Mouse (Mus musculus) MN1 (cell line): ENCODE data around the gene Aspscr1.
A peak's percentile ranks its signal among the peaks of the same experiment; 100 is the strongest.

Source experiments
- DNase-seq: peaks from one replicate; pipeline ENCODE4 v3.0.0-alpha.2; 2016; ENCODE audit warnings: low spot score

Aspscr1 gene

GRCm38 (mm10) chr11:120683536-120683935 is 10.8 kb downstream of the Aspscr1 start:
- no peak for DNase-seq

DNA sequence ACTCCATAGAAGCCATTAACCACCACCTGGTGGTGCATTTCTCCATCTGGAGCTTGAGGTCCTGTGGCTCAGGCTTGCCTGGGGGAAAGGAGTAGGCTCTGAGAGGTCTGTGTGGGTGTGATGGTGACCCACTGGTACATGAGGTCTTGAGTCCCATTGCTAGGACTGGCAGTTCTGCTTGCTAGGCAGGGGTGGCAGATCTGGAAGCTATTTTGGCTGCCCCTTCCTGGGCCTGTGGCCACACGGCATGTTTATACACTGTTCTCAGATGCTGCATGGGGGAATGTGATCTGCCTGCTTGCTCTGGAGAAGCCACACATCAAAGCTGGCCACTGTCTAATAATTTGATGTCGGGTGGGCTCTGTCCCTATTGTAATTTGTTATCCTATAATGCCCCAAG is 11.3 kb downstream of the Aspscr1 start:
- DNase-seq = no peak

DNA sequence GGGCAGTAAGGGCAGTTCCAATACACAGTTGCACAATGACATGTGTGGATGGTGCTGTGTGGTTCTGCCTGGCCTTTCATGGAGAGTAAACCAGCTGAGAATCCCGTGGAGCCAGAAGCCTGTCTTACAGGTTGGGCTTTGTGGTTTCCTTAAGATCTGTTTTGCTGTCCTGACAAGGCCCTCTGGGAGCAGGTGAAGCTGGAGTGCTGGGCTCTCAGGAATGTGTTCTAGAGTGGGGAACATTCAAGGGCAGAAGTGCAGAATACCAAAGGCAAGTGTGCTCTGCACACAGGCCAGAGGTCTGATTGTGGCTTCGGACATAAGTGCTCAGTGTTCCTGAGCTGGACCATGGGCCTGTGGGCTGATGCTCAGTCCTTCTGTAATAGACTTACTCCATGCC is 11.9 kb downstream of the Aspscr1 start:
- DNase-seq = no peak

DNA sequence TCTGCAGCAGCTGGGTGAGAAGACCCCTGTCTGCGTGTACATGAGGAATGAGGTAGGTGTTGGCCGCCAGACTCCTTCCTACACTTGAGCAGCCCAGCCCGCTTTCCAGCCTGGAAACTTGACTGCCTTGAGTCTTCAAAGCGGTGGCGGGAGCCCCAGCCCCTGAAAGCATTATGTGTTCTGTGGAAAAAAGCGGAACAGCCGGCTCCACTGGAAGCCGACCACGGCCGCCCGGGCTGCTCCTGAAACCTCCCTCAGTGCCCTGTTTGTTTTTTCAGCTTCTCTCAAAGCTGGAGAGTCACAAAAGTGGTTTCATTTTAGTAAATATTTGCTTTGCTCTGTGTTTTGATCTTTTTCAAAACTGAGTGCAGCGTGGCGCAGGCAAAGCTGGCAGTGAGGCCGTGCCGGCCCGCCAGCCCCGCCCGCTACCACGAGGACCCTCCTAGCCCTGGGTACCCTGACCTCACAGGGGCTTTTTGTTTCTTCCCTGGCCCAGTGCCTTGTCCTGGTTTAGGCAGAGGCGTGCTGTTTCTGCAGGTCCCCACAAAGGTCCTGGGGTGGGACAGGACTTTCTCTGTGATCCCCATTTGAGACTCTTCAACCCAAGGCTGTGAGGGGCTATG is 14.0 kb downstream of the Aspscr1 start:
- no peak for DNase-seq

GRCm38 (mm10) chr11:120689365-120689764 is 16.6 kb downstream of the Aspscr1 start:
- no peak for DNase-seq

DNA sequence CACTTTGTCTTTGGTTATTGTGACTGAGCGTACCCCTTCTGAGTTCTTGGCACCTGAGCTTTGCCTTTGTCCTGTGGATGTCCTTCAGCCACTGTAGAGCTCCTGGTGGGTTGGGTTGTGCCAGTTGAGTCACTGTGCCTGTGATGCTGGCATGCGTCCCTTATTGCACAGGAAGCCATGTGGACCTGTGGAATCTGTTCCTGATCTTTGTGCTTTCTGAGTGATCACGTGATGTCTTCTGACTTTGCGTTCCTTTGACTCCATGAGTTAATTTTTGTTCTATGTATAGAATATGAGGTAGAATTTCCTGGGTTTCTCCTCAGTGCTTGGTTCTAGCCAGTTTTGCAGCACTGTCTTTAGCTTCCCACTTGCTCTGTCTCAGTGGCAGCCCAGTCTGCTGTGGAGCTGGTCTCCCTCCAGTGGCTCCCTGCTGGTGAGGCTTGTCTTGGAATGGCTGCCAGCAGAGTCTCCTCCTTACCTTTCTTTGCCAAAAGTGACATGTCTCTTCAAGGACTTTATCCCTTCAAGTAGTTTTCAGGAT is 19.8 kb downstream of the Aspscr1 start:
- DNase-seq = no peak

GRCm38 (mm10) chr11:120693461-120693860 is 20.7 kb downstream of the Aspscr1 start:
- no peak for DNase-seq

DNA sequence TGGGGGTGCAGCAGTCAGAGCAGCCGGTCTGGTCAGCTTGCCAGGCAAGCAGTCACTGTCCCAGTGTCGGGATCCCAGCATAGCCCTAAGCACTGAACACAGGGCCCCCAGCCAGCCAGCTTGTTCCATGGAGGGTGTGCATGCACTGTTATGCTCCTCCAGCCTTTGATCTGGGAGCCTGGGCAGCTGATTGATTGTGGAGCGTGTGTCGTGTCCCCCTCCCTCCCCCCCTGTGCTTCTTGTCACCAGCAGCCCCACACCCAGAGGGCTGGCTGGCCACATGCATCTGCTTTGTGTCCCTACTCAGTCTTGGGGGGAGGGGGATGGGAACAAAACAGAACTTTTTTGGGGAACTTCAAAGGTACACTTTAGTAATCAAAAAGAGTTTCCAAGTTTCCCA is 22.4 kb downstream of the Aspscr1 start:
- no peak for DNase-seq

DNA sequence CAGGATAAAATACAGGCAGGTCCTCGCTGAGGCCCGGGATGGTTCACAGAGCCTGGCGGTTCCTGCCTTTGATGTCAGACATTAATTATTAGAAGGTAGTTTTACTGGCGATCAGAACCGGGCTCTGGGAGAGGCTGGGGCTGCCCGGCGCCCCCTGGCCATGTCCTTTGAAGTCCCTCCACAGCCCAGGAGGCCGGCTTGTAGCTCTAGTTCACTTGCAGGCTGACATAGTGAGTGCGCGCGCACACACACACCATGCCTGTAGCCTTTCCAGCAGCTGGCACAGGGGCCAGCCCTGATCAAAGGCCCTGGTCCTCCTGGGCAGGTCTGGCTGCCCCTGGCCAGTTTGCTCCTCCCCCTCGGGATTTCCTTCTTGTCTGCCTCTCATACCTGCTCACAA is 22.9 kb downstream of the Aspscr1 start:
- DNase-seq = no peak

DNA sequence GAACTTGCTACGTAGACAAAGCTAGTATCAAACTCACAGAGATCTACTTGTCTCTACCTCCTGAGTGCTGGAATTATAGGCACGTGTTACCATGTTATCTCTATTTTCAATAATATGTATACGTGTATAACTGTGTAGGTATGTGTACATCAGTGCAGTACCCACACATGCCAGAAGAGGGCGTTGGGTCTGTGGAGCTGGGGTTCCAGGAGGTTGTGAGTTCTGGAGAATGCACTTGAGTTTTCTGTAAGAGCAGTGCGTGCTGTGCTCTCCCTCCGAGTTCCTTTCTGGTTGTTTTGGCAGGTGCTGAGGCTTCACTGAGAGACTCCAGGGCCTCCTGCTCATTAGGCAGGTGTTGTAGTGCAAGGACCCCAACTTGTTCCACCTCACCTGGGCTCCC is 23.8 kb downstream of the Aspscr1 start:
- no peak for DNase-seq

- DNase-seq = peak; percentile 91
Measured at GRCm38 (mm10) chr11:120697741-120698140, 25.0 kb downstream of the Aspscr1 start.

- DNase-seq = peak; percentile 51
Measured at GRCm38 (mm10) chr11:120703696-120704454, 31.1 kb downstream of the Aspscr1 start.

DNA sequence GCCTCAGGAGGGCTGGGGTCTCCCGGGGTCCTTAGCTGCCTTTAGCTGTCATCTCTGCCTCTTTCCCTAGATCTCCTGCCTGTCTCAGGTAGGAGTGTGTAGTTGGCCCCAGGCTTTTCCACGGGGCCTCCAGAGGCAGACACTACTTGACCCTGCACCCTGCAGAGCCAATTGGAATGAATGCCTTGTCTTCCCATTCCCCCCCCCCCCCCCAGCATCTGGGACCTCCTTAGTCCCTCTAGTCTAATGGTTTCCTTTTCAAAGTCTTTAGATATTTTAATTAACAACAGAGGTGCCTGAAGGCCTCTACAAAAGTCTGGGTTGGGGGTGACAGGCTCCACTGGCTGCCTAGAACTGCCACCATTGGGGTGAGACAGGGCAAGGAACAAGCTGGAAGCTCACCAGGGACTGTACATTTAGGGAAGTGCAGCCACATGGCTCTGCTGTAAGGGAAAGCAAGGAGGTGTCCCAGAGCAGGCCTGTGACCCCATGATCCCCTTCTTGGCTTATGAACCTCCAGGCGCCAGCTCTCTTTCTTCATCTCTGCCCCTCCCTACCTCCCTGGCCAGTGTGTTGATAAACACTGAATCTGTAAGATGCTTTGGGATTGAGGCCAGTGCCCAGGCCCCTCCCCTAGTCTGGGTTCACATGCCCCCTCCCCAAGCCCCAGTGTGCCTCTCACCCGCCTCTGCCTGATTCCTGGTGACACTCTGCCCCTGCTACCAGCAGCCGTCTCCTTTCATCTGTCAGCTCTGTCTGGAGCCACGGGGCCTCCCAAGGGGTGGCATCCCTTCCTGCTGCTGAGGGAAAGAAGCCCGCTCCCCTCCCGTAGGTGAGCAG is 31.9 kb downstream of the Aspscr1 start:
- peak; percentile 35 for DNase-seq

- DNase-seq = no peak
Measured at GRCm38 (mm10) chr11:120706120-120706519, 33.3 kb downstream of the Aspscr1 start.

DNA sequence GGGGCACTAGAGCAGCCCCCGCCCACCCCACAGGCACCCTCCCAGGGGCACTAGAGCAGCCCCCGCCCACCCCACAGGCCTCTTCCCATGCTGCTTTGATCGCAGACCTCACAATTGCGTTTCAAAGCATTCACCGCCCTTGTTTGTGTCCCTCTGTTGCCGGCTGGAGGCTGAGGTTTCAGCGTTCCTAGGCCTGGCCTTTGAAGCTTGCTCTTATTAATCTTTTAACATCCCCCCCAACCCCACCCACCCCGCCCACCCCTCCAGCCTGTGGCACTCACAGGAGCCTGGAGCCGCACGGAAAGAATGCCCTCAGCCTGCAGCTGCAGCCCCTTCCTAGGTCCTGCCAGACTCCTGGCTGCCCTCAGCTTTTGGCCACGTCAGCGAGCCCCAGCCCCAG is 34.5 kb downstream of the Aspscr1 start:
- peak; percentile 37 for DNase-seq

DNA sequence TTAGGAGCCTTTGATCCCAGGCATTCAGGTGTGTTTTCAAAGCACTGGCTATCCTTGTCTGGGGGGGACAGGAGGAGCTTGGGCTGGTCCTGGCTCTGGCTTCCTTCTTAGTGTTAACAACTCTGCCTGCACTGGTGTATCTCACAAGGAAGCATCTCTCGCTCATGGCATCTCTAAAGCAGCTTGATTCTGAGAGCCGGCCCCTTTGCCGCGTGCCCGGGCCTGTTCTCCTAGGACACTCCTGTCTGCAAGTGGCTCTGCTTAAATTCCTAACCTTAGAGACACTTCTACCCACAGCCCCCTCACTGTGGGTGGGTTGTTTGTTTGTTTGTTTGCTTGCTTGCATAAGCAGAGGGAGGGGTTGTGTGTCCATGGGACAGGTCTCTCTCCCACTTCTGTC is 35.2 kb downstream of the Aspscr1 start:
- DNase-seq = no peak

- no peak for DNase-seq
Measured at GRCm38 (mm10) chr11:120709551-120709950, 36.8 kb downstream of the Aspscr1 start.

DNA sequence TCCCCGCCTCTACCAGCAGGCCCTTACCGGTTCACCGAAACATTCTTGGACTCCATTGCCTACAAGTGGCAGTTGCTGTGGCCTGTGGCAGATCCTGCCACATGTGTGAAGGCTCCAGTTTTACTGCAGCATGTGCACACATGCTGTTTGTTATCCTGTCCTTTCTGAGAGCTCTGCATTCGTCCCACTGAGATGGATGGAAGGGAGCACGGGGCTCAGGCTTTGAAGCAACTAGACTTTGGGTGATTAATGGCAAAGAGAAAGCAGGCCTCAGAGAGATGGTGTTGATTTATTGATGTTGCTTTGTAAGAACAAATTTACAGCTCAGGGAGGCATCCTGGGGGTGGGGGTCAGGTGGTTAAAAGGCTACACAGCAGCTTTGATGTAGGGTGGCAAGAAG is 37.9 kb downstream of the Aspscr1 start:
- DNase-seq = no peak

- no peak for DNase-seq
Measured at GRCm38 (mm10) chr11:120711980-120712604, 39.3 kb downstream of the Aspscr1 start.

DNA sequence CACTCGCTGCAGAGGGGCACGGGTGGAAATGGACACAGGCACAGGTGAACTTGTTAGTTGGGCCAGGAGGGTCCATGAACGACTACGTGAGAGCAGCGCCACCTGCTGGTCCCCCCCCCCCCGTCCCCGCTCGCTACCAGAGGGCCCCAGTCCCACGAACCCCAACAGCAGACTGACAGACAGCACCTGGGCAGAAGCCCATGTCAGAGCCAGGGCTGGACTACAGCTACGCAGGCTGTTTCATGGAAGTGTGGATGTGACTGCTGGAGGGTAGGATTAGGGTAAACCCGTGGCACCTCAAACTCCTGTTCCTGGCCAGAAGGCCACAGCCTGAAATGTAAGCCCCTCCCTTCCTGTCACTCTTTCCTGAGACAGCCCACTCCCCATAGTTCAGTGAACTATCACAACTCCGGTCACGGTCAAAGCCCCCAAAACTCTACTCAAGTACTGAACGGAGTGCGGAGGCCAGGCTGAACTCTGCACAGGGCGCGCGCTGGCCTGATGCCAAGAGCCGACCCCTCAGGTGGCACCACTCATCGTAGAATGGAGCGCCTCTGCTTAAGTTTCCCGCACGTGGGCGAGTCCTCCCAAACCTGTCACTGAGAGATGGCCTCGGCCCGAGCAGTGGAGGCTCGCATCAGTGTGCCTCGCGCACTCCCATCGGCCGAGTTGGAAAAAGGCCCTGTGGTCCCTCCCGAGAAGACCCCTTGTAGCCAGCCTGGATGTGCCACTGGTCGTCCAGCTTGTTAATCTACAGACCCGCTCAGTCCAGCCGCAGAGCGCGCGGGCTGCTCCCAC is 40.2 kb downstream of the Aspscr1 start:
- DNase-seq = peak; percentile 58
